Comparison of ENCODE assay signal across 14 mouse cellular contexts in genomic region chr10:79687513-79687912, GRCm38 (mm10). TPM values are rescaled to one million over a fixed set of nuclear protein-coding genes. Genes with fewer than 3 reads are reported as not detected.
"Had no signal": no experiment of that assay in that cellular context is flagged by ENCODE, and none has a peak within 500 bp of the region (broad histone marks: within the 10 kb centered on the region; RNA-seq: fewer than 3 reads in every experiment).

No protein-coding gene starts in this region.

- H3K27me3 ChIP-seq: limb, embryonic 13.5 days; midbrain, embryonic 12.5 days; neural tube, embryonic 13.5 days had no signal

- DNase-seq: kidney, postnatal 10 days; kidney, postnatal 4 days; left cerebral cortex, postnatal 4 days; lung, adult 18-20 months; thymus, postnatal 4 days had no signal

- ATAC-seq: midbrain, embryonic 16.5 days had no signal

- H3K4me2 ChIP-seq: limb, embryonic 13.5 days; midbrain, embryonic 12.5 days; neural tube, embryonic 13.5 days had no signal

- H3K9ac ChIP-seq: limb, embryonic 13.5 days; liver, embryonic 14.5 days; midbrain, embryonic 12.5 days; neural tube, embryonic 13.5 days had no signal

- H3K4me3 ChIP-seq: layer of hippocampus, adult 2 months; limb, embryonic 13.5 days; midbrain, embryonic 12.5 days; neural tube, embryonic 13.5 days had no signal

- H3K27ac ChIP-seq: layer of hippocampus, adult 2 months; limb, embryonic 13.5 days; liver, embryonic 14.5 days; midbrain, embryonic 12.5 days; neural tube, embryonic 13.5 days; stomach, postnatal 0 days had no signal

- H3K9me3 ChIP-seq: limb, embryonic 13.5 days; neural tube, embryonic 13.5 days had no signal

RNA-seq across cellular contexts. Expression of gene Madcam1, which starts 23.2 kb away (rescaled TPM):
- total RNA-seq: layer of hippocampus, adult 2 months; liver, adult 2 months; megakaryocyte-erythroid progenitor cell, adult 5-6 weeks had no signal
- polyA plus RNA-seq: liver, adult 2 months had no signal
